Mouse (Mus musculus) embryonic facial prominence, embryonic 13.5 days (tissue): ENCODE data around the gene Rps25. TPM values are rescaled to one million over a fixed set of nuclear protein-coding genes. Genes with fewer than 3 reads are reported as not detected.
"Not testable (repeated sequence)": the region's sequence is repeated elsewhere in the genome, so short reads cannot be mapped to it uniquely, and the experiment has no call there.

Source experiments
- ATAC-seq: fragments of 200-750 bp; cut with Nextera tagmentation; 2 replicates; pipeline ENCODE4 v1.8.0; 2017; ENCODE audit warnings: low read depth; ENCODE audit not compliant: insufficient number of reproducible peaks, insufficient read depth, low FRiP score, low TSS enrichment
- H3K27ac ChIP-seq: fragments of 300-500 bp; sonication (generic); 2 replicates; pipeline ENCODE4 v1.5.1; 2015; ENCODE audit warnings: moderate library complexity, mild to moderate bottlenecking, inconsistent platforms
- H3K27me3 ChIP-seq: fragments of 300-500 bp; sonication (generic); 2 replicates; pipeline ENCODE4 v1.6.1; 2015; ENCODE audit warnings: mild to moderate bottlenecking, inconsistent platforms
- H3K36me3 ChIP-seq: fragments of 300-500 bp; sonication (generic); 2 replicates; pipeline ENCODE4 v1.6.1; 2015; ENCODE audit warnings: mild to moderate bottlenecking, inconsistent platforms
- H3K4me1 ChIP-seq: fragments of 300-500 bp; sonication (generic); 2 replicates; pipeline ENCODE4 v1.6.1; 2015; ENCODE audit warnings: inconsistent platforms
- H3K4me2 ChIP-seq: fragments of 300-500 bp; sonication (generic); 2 replicates; pipeline ENCODE4 v1.6.1; 2015; ENCODE audit warnings: moderate library complexity, mild to moderate bottlenecking, inconsistent platforms
- H3K4me3 ChIP-seq: fragments of 300-500 bp; sonication (generic); 2 replicates; pipeline ENCODE4 v1.5.1; 2015; ENCODE audit warnings: mild to moderate bottlenecking, inconsistent platforms
- H3K9ac ChIP-seq: fragments of 300-500 bp; sonication (generic); 2 replicates; pipeline ENCODE4 v1.6.1; 2015; ENCODE audit warnings: mild to moderate bottlenecking, inconsistent platforms
- H3K9me3 ChIP-seq: fragments of 300-500 bp; sonication (generic); 2 replicates; pipeline ENCODE4 v1.6.1; 2016; ENCODE audit warnings: inconsistent platforms
- WGBS: fragments of 180-500 bp; shearing (Covaris S2); methylation state at CpG from one replicate; pipeline ENCODE4 v1.1.7; 2015; ENCODE audit warnings: mixed read lengths; 5-methylcytosine and 5-hydroxymethylcytosine counted together
- polyA plus RNA-seq: library from polyadenylated mRNA; unstranded; fragments of >200 nt; fragmentation: Nextera tagmentation; extraction: Ambion mirVana; gene quantifications from 2 replicates; pipeline ENCODE4 v1.2.1, GENCODE M21; 2015

The Rps25 gene
- polyA plus RNA-seq, 1 experiment from 2014 or later, result 2,222 TPM

DNA sequence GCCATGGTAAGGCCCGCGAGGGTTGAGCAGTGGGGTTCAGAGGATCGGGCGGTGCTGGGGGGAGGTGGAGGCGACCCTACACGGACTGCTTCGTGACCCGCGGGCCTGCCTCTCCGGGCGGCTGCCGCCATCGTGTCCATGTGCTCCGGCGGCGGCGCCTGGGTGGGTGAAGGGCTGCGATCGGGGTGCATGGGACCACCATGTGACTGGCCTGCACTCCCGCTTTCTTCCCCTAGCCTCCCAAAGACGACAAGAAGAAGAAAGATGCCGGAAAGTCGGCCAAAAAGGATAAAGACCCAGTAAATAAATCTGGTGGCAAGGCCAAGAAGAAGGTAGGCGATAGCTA is 786 bp downstream of the Rps25 start:
- under 1% methylated on average over 24 of the region's 24 CpGs for WGBS
- H3K4me3 ChIP-seq, result peak overlapping the region; percentile 77
- ATAC-seq, result peak; percentile 60; the same call in 1 of the 2 replicates

GRCm38 (mm10) chr9:44408693-44409092 is 1.8 kb downstream of the Rps25 start:
- WGBS, result 76% methylated on average over 9 of the region's 9 CpGs
- not testable (repeated sequence) for ATAC-seq
- peak overlapping the region; percentile 75 for H3K4me2 ChIP-seq

More for the DNA sequence above, 786 bp downstream of the Rps25 start:
- peak overlapping the region; percentile 96 for H3K27ac ChIP-seq
- no peaks in the 10 kb centered on the region for H3K9me3 ChIP-seq
- peaks cover 67% of the 10 kb centered on the region for H3K36me3 ChIP-seq
- H3K4me1 ChIP-seq, result peaks cover 20% of the 10 kb centered on the region
- peak overlapping the region; percentile 75 for H3K4me2 ChIP-seq
- H3K9ac ChIP-seq, result peak overlapping the region; percentile 91
- no peaks in the 10 kb centered on the region for H3K27me3 ChIP-seq

GRCm38 (mm10) chr9:44410647-44411336 is 3.9 kb downstream of the Rps25 start:
- H3K9me3 ChIP-seq, result no peaks in the 10 kb centered on the region
- H3K4me1 ChIP-seq, result peaks cover 16% of the 10 kb centered on the region
- peaks cover 64% of the 10 kb centered on the region for H3K36me3 ChIP-seq
- 84% methylated on average over 2 of the region's 2 CpGs for WGBS
- H3K4me3 ChIP-seq, result no peak overlapping the region
- no peak overlapping the region for H3K27ac ChIP-seq
- no peak for ATAC-seq
- no peaks in the 10 kb centered on the region for H3K27me3 ChIP-seq
- no peak overlapping the region for H3K4me2 ChIP-seq
- H3K9ac ChIP-seq, result no peak overlapping the region

More at GRCm38 (mm10) chr9:44408693-44409092, 1.8 kb downstream of the Rps25 start:
- not testable (repeated sequence) for H3K27me3 ChIP-seq, H3K9me3 ChIP-seq, H3K27ac ChIP-seq
- Histone ChIP-seq H3K36me3 (peaks cover 69% of the 10 kb centered on the region), H3K4me1 (peaks cover 20% of the 10 kb centered on the region), H3K4me3 (peak overlapping the region; percentile 77), H3K9ac (peak overlapping the region; percentile 91)

DNA sequence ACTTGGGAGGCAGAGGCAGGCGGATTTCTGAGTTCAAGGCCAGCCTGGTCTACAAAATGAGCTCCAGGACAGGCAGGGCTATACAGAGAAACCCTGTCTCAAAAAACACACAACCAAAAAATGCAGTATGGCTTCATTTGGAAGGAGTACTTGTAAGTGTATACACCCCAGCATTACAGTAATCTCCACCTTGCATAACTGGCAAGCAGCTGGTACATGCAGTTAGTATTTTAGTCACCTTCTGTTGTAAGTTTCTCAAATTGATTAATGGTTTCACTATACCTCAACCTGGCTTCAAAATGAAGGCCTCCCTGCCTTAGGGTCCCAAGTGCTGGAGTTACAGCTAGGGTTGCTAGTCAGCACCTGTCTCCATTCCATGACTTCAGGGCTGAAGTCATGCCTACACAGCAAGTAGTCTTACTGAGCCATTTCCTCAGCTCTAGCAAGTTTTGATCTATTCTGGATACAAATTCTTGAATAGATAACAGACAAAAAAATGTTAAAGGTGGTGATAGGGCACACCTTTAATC is 4.7 kb downstream of the Rps25 start:
- ATAC-seq, result no peak
- Histone ChIP-seq H3K4me1 (peaks cover 12% of the 10 kb centered on the region; the same call in 1 of the 2 replicates), H3K36me3 (peaks cover 71% of the 10 kb centered on the region), H3K27me3 (no peaks in the 10 kb centered on the region), H3K9ac (no peak overlapping the region), H3K4me2 (no peak overlapping the region), H3K4me3 (no peak overlapping the region), H3K27ac (no peak overlapping the region), H3K9me3 (no peaks in the 10 kb centered on the region)
- WGBS, result 84% methylated on average over 1 of the region's 1 CpGs

- Histone ChIP-seq H3K4me1 (peaks cover 16% of the 10 kb centered on the region), H3K4me3 (no peak overlapping the region), H3K4me2 (no peak overlapping the region), H3K27me3 (no peaks in the 10 kb centered on the region), H3K27ac (no peak overlapping the region), H3K9ac (no peak overlapping the region), H3K36me3 (peaks cover 71% of the 10 kb centered on the region), H3K9me3 (no peaks in the 10 kb centered on the region)
- 78% methylated on average over 4 of the region's 4 CpGs for WGBS
- no peak for ATAC-seq
These were observed 5.4 kb downstream of the Rps25 start for GRCm38 (mm10) chr9:44412306-44412705.

GRCm38 (mm10) chr9:44412781-44413180 is 5.8 kb downstream of the Rps25 start:
- no peak for ATAC-seq
- Histone ChIP-seq H3K4me1 (peaks cover 19% of the 10 kb centered on the region), H3K4me2 (no peak overlapping the region), H3K36me3 (peaks cover 71% of the 10 kb centered on the region), H3K27me3 (no peaks in the 10 kb centered on the region), H3K9me3 (no peaks in the 10 kb centered on the region), H3K4me3 (no peak overlapping the region), H3K27ac (no peak overlapping the region), H3K9ac (no peak overlapping the region)
- WGBS, result 79% methylated on average over 2 of the region's 2 CpGs

GRCm38 (mm10) chr9:44417156-44417891 is 10.4 kb downstream of the Rps25 start:
- H3K27me3 ChIP-seq, result no peaks in the 10 kb centered on the region
- no peak for ATAC-seq
- peak overlapping the region; percentile 88 for H3K4me3 ChIP-seq
- peaks cover 10% of the 10 kb centered on the region for H3K4me1 ChIP-seq
- no peaks in the 10 kb centered on the region for H3K9me3 ChIP-seq
- 7% methylated on average over 26 of the region's 26 CpGs for WGBS
- peak overlapping the region; percentile 91 for H3K4me2 ChIP-seq
- H3K36me3 ChIP-seq, result peaks cover 36% of the 10 kb centered on the region
- peak overlapping the region; percentile 92 for H3K9ac ChIP-seq
- peak overlapping the region; percentile 68 for H3K27ac ChIP-seq

DNA sequence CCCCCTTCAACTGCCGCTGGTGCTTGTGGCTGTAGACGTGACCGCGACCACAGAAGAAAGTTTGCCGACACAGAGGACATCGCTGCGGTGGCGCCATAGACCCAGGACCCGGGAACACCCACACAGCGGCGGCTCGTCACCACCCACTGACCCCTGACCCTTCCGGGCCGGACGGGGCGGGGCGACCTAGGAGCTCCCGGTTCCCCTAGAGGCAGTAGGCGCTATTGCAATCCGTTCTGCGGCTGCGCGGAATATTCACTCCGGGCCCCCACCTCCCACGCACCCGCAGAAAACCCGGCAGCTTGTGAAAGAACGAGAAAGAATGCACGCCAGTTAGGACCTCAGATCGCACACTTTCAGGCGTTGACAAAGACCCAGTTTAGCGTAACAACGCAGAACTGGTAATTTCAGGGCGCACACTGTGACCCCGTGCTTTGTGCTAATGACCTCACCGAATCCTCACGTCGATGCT is 11.0 kb downstream of the Rps25 start:
- peak overlapping the region; percentile 70 for H3K27ac ChIP-seq
- peaks cover 30% of the 10 kb centered on the region for H3K36me3 ChIP-seq
- no peaks in the 10 kb centered on the region for H3K9me3 ChIP-seq
- ATAC-seq, result peak; percentile 70; the same call in 1 of the 2 replicates
- H3K4me1 ChIP-seq, result peaks cover 10% of the 10 kb centered on the region
- peak overlapping the region; percentile 92 for H3K9ac ChIP-seq
- peak overlapping the region; percentile 91 for H3K4me2 ChIP-seq
- no peaks in the 10 kb centered on the region for H3K27me3 ChIP-seq
- under 1% methylated on average over 38 of the region's 38 CpGs for WGBS
- H3K4me3 ChIP-seq, result peak overlapping the region; percentile 88

DNA sequence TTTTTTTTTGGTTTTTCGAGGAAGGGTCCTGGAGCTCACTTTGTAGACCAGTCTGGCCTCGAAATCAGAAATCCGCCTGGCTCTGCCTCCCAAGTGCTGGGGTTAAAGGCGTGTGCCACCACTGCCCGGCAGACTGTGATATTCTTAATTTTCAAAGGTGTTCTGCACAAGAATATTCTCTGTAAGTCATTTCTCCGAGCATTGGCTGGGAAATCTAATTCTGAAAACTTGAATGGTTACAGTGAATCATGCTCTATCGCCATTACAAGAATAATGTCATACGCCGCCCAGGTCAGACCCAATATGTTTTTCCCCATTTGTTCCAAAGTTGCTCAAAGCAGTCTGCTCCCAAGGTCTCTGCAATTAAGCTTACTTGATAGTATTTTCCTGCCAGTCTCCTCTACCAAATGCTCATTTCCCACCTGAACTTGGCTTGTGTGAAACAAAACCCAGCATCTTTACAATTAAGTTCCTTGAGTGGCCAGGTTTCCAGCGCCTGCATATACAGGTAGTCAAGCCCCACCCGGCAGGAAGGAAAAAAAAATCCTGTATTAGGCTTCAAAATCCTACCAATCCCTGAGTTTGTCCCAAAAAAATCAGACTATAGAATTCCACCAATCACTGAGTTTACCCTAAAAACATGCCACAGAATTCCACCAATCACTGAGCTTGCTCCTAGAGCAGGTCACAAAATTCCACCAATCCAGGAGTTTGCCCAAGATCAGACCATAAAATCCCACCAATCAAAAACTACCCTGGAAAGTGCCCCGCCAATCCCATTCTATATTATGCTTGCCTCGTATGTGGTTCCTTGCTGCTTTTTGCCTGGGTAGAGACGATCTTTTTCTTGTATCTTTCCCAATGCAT is 11.8 kb downstream of the Rps25 start, which contains the start of gene Ccdc84:
Gene Ccdc84 (minus strand): TSS at position 51 of the 867 bp plus-strand sequence.
- 78% methylated on average over 14 of the region's 14 CpGs for WGBS
- H3K4me2 ChIP-seq, result peak within 1 kb of the TSS; percentile 91
- ATAC-seq, result no peak
- no peaks in the 10 kb centered on the region for H3K9me3 ChIP-seq
- H3K27me3 ChIP-seq, result no peaks in the 10 kb centered on the region
- H3K4me1 ChIP-seq, result peaks cover 10% of the 10 kb centered on the region
- H3K27ac ChIP-seq, result peak within 1 kb of the TSS; percentile 70
- peak within 1 kb of the TSS; percentile 92 for H3K9ac ChIP-seq
- peaks cover 22% of the 10 kb centered on the region for H3K36me3 ChIP-seq
- H3K4me3 ChIP-seq, result peak within 1 kb of the TSS; percentile 88

- 94% methylated on average over 9 of the region's 9 CpGs for WGBS
- H3K27ac ChIP-seq, H3K4me3 ChIP-seq, H3K9ac ChIP-seq, H3K4me2 ChIP-seq, H3K9me3 ChIP-seq, H3K4me1 ChIP-seq, ATAC-seq, H3K27me3 ChIP-seq: not testable (repeated sequence)
- peaks cover 14% of the 10 kb centered on the region for H3K36me3 ChIP-seq
These were observed 12.8 kb downstream of the Rps25 start for GRCm38 (mm10) chr9:44419730-44420129.
